Comparison of ENCODE assay signal across 9 mouse cellular contexts in genomic region chr1:156043027-156043426, GRCm38 (mm10). TPM values are rescaled to one million over a fixed set of nuclear protein-coding genes. Genes with fewer than 3 reads are reported as not detected.
A peak's percentile ranks its signal among the peaks of the same experiment; 100 is the strongest.
DNase-seq lines count a peak whose midpoint lies in the region; ATAC-seq lines count a peak whose summit lies in the region.
"Had no signal": no experiment of that assay in that cellular context is flagged by ENCODE, and none has a peak within 500 bp of the region (broad histone marks: within the 10 kb centered on the region; RNA-seq: fewer than 3 reads in every experiment).

No protein-coding gene starts in this region.

- H3K4me2 ChIP-seq in liver, embryonic 15.5 days = peak overlapping the region; percentile 31

- peak; percentile 41 to 80 for DNase-seq in adrenal gland, adult (ENCODE audit: inconsistent age in 2 of 2, low spot score in 1 of 2)
- no peak for DNase-seq in adrenal gland, adult 18-20 months (ENCODE audit: low spot score in 2 of 2)
- peak; percentile 48 to 54 for DNase-seq in right cerebral cortex, adult 2 months (ENCODE audit: low spot score in 2 of 2)
- DNase-seq in right cerebral cortex, postnatal 36 days (ENCODE audit: low spot score in 2 of 2) = no peak
- DNase-seq in embryonic facial prominence, embryonic 10.5 days (ENCODE audit: low spot score) = peak; percentile 35
- DNase-seq in induced T-regulatory cell, adult 2 months (ENCODE audit: low read depth) = peak; percentile 81
- peak; percentile 78 for DNase-seq in retina, postnatal 1 day

- H3K27me3 ChIP-seq in embryonic facial prominence, embryonic 10.5 days (replicated peaks; ENCODE audit: low read depth, poor library complexity, severe bottlenecking) = no peaks in the 10 kb centered on the region
- no peaks in the 10 kb centered on the region for H3K27me3 ChIP-seq in liver, embryonic 15.5 days
- H3K27me3 ChIP-seq: limb, embryonic 15.5 days had no signal

- H3K9ac ChIP-seq in liver, embryonic 15.5 days = no peak overlapping the region
- H3K9ac ChIP-seq: limb, embryonic 15.5 days had no signal

- H3K9me3 ChIP-seq in embryonic facial prominence, embryonic 10.5 days = no peaks in the 10 kb centered on the region
- no peaks in the 10 kb centered on the region for H3K9me3 ChIP-seq in liver, embryonic 15.5 days (replicated peaks)
- H3K9me3 ChIP-seq: limb, embryonic 15.5 days had no signal

- ATAC-seq in liver, embryonic 15.5 days (ENCODE audit: insufficient read depth) = no peak

- WGBS in embryonic facial prominence, embryonic 10.5 days = 30% methylated on average over 4 of the region's 4 CpGs
- 17% methylated on average over 4 of the region's 4 CpGs for WGBS in liver, embryonic 15.5 days (ENCODE audit: insufficient replicate concordance)

- no peak overlapping the region for H3K27ac ChIP-seq in embryonic facial prominence, embryonic 10.5 days (replicated peaks)
- H3K27ac ChIP-seq in liver, embryonic 15.5 days (replicated peaks) = 0 out of 2 replicates have a peak overlapping the region, but pooled peaks have one; percentile 29
- H3K27ac ChIP-seq: limb, embryonic 15.5 days had no signal

- peaks cover 54% of the 10 kb centered on the region for H3K36me3 ChIP-seq in embryonic facial prominence, embryonic 10.5 days (replicated peaks)
- H3K36me3 ChIP-seq in liver, embryonic 15.5 days (replicated peaks) = peaks cover 55% of the 10 kb centered on the region

- H3K4me3 ChIP-seq in embryonic facial prominence, embryonic 10.5 days = no peak overlapping the region
- H3K4me3 ChIP-seq in liver, embryonic 15.5 days (replicated peaks) = no peak overlapping the region; the same call in 1 of the 2 replicates

- peaks cover 21% of the 10 kb centered on the region for H3K4me1 ChIP-seq in embryonic facial prominence, embryonic 10.5 days
- H3K4me1 ChIP-seq in liver, embryonic 15.5 days (replicated peaks) = peaks cover 73% of the 10 kb centered on the region

RNA-seq across cellular contexts. Expression of gene Tor1aip1, which starts 6.7 kb away (rescaled TPM):
- total RNA-seq in adrenal gland, adult 18-20 months (2021) = 100 to 1,000 TPM; 102 to 127 TPM
- polyA plus RNA-seq in embryonic facial prominence, embryonic 10.5 days (2016; fragmentation: Nextera tagmentation; extraction: Ambion mirVana) = 37.0 and 38.8 TPM in 2 replicates
- 19.3 and 23.4 TPM in 2 replicates for polyA plus RNA-seq in liver, embryonic 15.5 days (2015; fragmentation: Nextera tagmentation; extraction: Ambion mirVana)

RNA-seq across cellular contexts. Expression of gene Tor1aip2, which starts 7.8 kb away (rescaled TPM):
- 100 to 1,000 TPM; 110 to 165 TPM for total RNA-seq in adrenal gland, adult 18-20 months (2021)
- 111 and 116 TPM in 2 replicates for polyA plus RNA-seq in embryonic facial prominence, embryonic 10.5 days (2016; fragmentation: Nextera tagmentation; extraction: Ambion mirVana)
- 51.2 and 52.7 TPM in 2 replicates for polyA plus RNA-seq in liver, embryonic 15.5 days (2015; fragmentation: Nextera tagmentation; extraction: Ambion mirVana)

Comparison
In these comparisons a context has a peak if more than half of its experiments do, and no peak if none do; other contexts are left out.
1. DNase-seq: peak in adrenal gland, adult (2 of 2), right cerebral cortex, adult 2 months (2 of 2), embryonic facial prominence, embryonic 10.5 days (single experiment), induced T-regulatory cell, adult 2 months (single experiment) and retina, postnatal 1 day (single experiment); none in adrenal gland, adult 18-20 months (0 of 2) and right cerebral cortex, postnatal 36 days (0 of 2).